Mouse (Mus musculus) embryonic fibroblast, embryonic 13.5 days (primary cell): Measurements from ENCODE around the gene Myrf.

Source experiments
- CTCF ChIP-seq: IDR thresholded peaks from 2 replicates; pipeline ENCODE4 v1.5.1; 2011; ENCODE audit warnings: mild to moderate bottlenecking, control low read depth, low read length, moderate library complexity, borderline replicate concordance; ENCODE audit not compliant: insufficient read depth
- POLR2A ChIP-seq: IDR thresholded peaks from 2 replicates; pipeline ENCODE4 v1.6.1; 2011; ENCODE audit warnings: low read depth, mild to moderate bottlenecking, control low read depth, low read length, moderate library complexity

GRCm38 (mm10) chr19:10197130-10197529 is 43.4 kb downstream of the Myrf start:
- TF ChIP-seq CTCF: no peak
- no peak for TF ChIP-seq POLR2A
